Mouse (Mus musculus) thymus, postnatal 10 days (tissue): ENCODE results near the gene Agbl1.
"Not testable (repeated sequence)": the region's sequence is repeated elsewhere in the genome, so short reads cannot be mapped to it uniquely, and the experiment has no call there.

Experiments
- DNase-seq, 2 experiments: peaks; one replicate each; pipeline ENCODE4 v3.0.0; 2021; ENCODE audit warnings: low spot score in 2 of 2

Gene Agbl1

GRCm38 (mm10) chr7:76562506-76562905 lies 332.8 kb downstream of the Agbl1 start:
- no peak for DNase-seq

- no peak for DNase-seq
Measured at GRCm38 (mm10) chr7:76594566-76595079, 364.9 kb downstream of the Agbl1 start.

GRCm38 (mm10) chr7:76597812-76598211 lies 368.1 kb downstream of the Agbl1 start:
- DNase-seq: no peak

DNA sequence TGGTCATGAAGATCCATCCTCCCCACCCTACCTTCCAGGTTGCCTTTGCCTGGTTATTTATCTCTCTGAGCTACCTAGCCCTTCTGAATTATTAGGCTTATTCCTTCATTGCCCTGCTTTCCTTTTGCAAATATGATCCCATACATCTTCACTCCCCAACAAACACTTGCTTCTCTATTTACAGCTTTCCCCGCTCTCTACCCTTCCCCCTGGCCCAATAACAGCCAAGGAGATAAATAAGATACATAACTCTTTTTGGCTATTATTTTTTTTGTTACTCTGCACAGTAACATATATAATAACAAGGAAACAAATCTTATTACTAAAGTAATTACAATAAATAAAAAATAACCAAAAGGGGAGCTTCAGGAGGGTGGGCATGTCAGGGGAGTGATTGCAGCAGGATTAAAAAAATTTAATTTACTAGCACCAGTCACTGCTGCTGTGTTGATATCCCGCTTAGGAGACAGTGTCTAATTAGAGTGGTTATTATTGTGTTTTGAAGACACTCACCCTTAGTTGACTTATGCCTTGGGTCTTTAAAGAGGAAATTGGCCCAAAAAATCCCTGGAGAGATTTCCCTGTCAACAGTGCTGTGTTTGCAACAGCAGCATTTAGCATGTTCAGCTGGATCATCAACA lies 370.5 kb downstream of the Agbl1 start:
- DNase-seq: no peak

- no peak for DNase-seq
Measured at GRCm38 (mm10) chr7:76629528-76629927, 399.8 kb downstream of the Agbl1 start.

DNA sequence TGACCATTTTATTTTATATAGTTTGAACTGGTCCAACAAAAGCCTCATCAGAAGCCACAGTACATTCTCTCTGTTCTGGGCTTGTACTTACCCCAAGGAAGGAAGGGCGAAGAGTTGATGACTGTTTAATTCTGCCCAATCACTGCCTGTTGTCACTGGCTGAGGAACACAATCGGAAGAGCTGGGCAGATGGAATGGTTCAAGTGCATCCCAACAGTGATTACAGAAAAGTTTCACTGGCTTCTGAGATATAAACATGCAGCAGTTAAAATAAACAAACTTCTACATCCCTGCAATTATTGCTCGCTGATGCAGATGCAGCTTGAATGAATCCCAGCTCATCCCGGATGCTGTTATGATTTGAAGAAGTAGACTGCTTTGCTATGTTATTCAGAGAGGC lies 421.3 kb downstream of the Agbl1 start:
- no peak for DNase-seq

- no peak for DNase-seq
Measured at GRCm38 (mm10) chr7:76661072-76661471, 431.4 kb downstream of the Agbl1 start.

- DNase-seq: no peak
Measured at GRCm38 (mm10) chr7:76674856-76675255, 445.2 kb downstream of the Agbl1 start.

- no peak for DNase-seq
Measured at GRCm38 (mm10) chr7:76701224-76701623, 471.5 kb downstream of the Agbl1 start.

DNA sequence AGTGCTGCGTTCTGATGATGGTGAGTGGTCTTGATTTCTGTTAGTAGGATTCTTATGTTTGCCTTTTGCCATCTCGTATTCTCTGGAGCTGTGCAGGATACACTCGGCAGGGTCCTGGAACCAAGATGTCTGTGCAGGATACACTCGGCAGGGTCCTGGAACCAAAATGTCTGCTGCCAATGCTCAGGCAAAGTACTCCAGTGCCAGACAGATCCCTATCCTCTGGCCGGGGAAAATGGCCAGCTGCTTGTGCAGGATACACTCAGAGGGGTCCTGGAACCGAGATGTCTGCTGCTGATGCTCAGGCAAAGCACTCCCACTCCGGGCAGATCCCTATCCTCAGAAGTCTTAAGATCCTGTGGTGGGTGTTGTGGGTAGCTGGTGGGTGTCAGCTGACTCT lies 502.5 kb downstream of the Agbl1 start:
- DNase-seq: not testable (repeated sequence)

DNA sequence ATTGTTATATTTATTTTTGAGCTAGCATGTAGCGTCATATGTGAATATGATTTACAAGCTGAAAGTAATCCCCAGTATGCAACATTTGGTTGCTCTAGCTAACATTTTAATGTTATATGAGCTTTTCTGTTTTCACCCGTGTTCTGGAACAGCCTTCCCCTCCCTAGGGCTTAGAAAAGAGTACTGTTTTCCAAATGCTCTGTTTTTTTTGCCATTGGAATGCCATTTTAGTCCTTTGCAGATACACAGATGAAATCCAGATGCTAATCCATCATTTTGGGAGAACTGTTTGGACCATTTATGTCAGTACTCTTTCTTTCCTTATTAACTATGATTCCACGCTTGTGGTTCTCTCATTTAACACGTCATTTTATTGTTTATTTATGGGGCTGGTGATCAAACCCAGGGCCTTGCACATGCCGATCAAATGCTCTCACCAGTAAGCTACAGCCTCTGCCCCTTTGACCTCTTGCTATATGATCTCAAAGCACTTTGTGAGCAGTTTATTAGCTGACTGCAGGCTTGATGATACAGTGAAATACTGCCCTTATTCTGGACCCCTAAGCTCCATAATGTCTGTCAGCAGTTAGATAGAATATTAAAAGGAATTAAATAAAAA lies 547.7 kb downstream of the Agbl1 start:
- no peak for DNase-seq

- DNase-seq: no peak
Measured at GRCm38 (mm10) chr7:76780446-76780845, 550.8 kb downstream of the Agbl1 start.

DNA sequence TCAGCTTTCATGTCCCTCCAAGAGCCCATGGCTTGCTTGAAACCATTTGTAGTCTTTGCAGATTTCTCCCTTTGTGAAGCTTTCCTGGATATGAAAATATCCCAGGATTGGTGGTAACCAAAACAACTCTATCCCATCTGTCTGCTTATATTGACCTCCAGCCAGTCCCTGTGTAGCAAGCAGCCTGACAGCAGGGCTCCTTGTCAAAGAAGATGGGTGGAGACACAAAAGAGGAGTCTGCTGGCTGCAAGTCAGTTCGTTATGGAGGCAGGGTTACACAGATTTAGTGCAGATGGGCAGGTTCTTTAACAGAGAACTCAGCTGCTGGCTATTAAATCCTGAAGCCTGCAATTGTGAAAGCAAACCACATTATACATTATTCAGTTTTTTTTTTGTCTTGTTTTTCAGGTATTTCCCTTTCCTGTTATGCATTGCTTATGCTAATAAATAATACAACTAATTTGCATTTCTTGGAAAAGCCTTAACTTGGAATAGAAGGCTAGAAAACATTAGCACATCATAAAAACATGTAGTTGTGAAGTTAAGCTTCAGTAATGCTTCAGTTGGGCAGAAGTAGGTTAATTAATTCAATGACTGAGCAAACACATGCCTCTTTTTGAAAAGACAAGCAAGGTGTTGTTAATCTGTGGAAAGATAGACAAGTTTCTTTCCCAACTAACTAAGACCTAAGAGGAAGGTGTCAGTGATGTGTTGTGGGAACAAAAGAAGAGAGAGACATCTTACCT lies 559.0 kb downstream of the Agbl1 start:
- no peak for DNase-seq

- no peak for DNase-seq
Measured at GRCm38 (mm10) chr7:76790041-76790440, 560.4 kb downstream of the Agbl1 start.

- DNase-seq: no peak
Measured at GRCm38 (mm10) chr7:76791247-76791646, 561.6 kb downstream of the Agbl1 start.

GRCm38 (mm10) chr7:76810003-76810402 lies 580.3 kb downstream of the Agbl1 start:
- no peak for DNase-seq

- no peak for DNase-seq
Measured at GRCm38 (mm10) chr7:76820571-76820970, 590.9 kb downstream of the Agbl1 start.

- no peak for DNase-seq
Measured at GRCm38 (mm10) chr7:76842146-76842545, 612.5 kb downstream of the Agbl1 start.

- no peak for DNase-seq
Measured at GRCm38 (mm10) chr7:76889416-76890209, 659.9 kb downstream of the Agbl1 start.

DNA sequence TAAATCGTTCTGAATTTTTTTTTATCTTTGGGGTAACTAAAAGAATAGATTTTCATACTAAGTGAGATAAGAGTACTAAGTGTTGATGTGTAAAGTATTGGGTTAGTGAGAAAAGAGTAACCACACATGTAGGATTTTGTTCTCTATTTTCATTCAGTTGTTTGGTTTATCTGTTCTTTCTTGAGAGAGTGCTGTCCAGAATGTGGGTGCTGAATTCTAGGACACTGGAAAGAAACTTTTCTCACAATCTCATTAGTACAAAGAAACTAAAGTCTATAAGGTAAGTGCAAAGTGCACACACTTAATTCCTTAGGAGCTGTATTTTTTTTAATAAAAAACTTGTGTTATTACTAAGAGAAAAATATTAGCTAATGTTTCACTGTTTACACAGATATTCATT lies 674.4 kb downstream of the Agbl1 start:
- no peak for DNase-seq

GRCm38 (mm10) chr7:76911672-76912071 lies 682.0 kb downstream of the Agbl1 start:
- DNase-seq: no peak

GRCm38 (mm10) chr7:76918871-76919270 lies 689.2 kb downstream of the Agbl1 start:
- no peak for DNase-seq
